28 mouse cellular contexts compared by ENCODE assay signal in genomic region chrX:7456851-7457250, GRCm38 (mm10).
"Had no signal": no experiment of that assay in that cellular context is flagged by ENCODE, and none has a peak within 500 bp of the region (broad histone marks: within the 10 kb centered on the region; RNA-seq: fewer than 3 reads in every experiment).

No protein-coding gene starts in this region.

- H3K4me3 ChIP-seq: gastrocnemius, adult 2 months; heart, embryonic 10.5 days; heart, embryonic 12.5 days; hindbrain, embryonic 10.5 days; hindbrain, embryonic 12.5 days; intestine, embryonic 15.5 days; kidney, embryonic 15.5 days; layer of hippocampus, adult 2 months; left cerebral cortex, adult 2 months; limb, embryonic 10.5 days; limb, embryonic 12.5 days had no signal

- H3K27ac ChIP-seq: gastrocnemius, adult 2 months; heart, embryonic 10.5 days; hindbrain, embryonic 10.5 days; hindbrain, embryonic 12.5 days; hindbrain, embryonic 14.5 days; intestine, embryonic 15.5 days; kidney, embryonic 15.5 days; layer of hippocampus, adult 2 months; left cerebral cortex, adult 2 months; limb, embryonic 10.5 days; limb, embryonic 12.5 days; liver, embryonic 14.5 days had no signal

- H3K9ac ChIP-seq: heart, embryonic 12.5 days; hindbrain, embryonic 12.5 days; hindbrain, embryonic 14.5 days; intestine, embryonic 15.5 days; kidney, embryonic 15.5 days; limb, embryonic 12.5 days; liver, embryonic 14.5 days had no signal

- H3K36me3 ChIP-seq: heart, embryonic 10.5 days; heart, embryonic 12.5 days; hindbrain, embryonic 10.5 days; hindbrain, embryonic 12.5 days; intestine, embryonic 15.5 days; kidney, embryonic 15.5 days; limb, embryonic 10.5 days; limb, embryonic 12.5 days had no signal

- ATAC-seq: hindbrain, embryonic 16.5 days; inflammation-experienced regulatory T-cells, adult 6 months; intestine, embryonic 15.5 days; intestine, postnatal 0 days had no signal

- H3K4me2 ChIP-seq: heart, embryonic 12.5 days; hindbrain, embryonic 12.5 days; hindbrain, embryonic 14.5 days; intestine, embryonic 15.5 days; kidney, embryonic 15.5 days; limb, embryonic 12.5 days; liver, embryonic 11.5 days had no signal

- H3K4me1 ChIP-seq: heart, embryonic 10.5 days; heart, embryonic 12.5 days; hindbrain, embryonic 10.5 days; hindbrain, embryonic 12.5 days; intestine, embryonic 15.5 days; kidney, embryonic 15.5 days; limb, embryonic 10.5 days; limb, embryonic 12.5 days had no signal

- DNase-seq: gastrocnemius, adult 2 months; gastrocnemius, postnatal 10 days; gastrocnemius, postnatal 25 days; heart, adult 18-20 months; heart, postnatal 10 days; heart, postnatal 4 days; kidney, adult 2 months; kidney, adult 9 months; kidney, postnatal 10 days; kidney, postnatal 25 days; kidney, postnatal 4 days; liver had no signal

- H3K27me3 ChIP-seq: heart, embryonic 12.5 days; hindbrain, embryonic 12.5 days; intestine, embryonic 15.5 days; kidney, embryonic 15.5 days; limb, embryonic 12.5 days had no signal

- H3K9me3 ChIP-seq: heart, embryonic 10.5 days; heart, embryonic 12.5 days; hindbrain, embryonic 10.5 days; hindbrain, embryonic 12.5 days; intestine, embryonic 15.5 days; kidney, embryonic 15.5 days; limb, embryonic 10.5 days; limb, embryonic 12.5 days had no signal
